Mouse (Mus musculus): ENCODE measurements around the gene Gm36176.
"Not testable (repeated sequence)": the region's sequence is repeated elsewhere in the genome, so short reads cannot be mapped to it uniquely, and the experiment has no call there.

The Gm36176 gene

GRCm38 (mm10) chr10:77846503-77846902, at the start of gene Gm36176:
Gene Gm36176, plus strand, starts transcription at chr10:77846803.
- no peak for DNase-seq (ENCODE audit: low read depth)

DNA sequence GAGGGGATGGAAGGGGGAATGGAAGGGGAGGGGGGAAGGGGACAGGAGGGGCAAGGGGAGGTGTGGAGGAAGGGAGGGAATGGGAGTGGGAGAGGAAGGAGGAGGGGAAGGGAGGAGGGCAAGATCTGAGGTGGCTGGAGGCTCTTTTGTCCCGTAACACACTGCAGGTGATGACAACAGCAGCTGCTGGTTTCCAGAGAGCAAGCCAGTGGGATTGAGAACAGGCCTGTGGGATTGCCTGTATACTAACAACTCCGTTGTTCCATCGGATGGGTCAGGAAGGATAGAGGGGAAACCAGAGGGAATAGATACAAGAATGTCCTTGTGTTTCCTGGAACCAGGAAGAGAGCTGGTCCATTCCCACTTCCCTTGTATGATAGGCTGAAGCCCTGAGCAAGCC, 48.9 kb upstream of the Gm36176 start:
- DNase-seq (ENCODE audit: low read depth) = no peak

DNA sequence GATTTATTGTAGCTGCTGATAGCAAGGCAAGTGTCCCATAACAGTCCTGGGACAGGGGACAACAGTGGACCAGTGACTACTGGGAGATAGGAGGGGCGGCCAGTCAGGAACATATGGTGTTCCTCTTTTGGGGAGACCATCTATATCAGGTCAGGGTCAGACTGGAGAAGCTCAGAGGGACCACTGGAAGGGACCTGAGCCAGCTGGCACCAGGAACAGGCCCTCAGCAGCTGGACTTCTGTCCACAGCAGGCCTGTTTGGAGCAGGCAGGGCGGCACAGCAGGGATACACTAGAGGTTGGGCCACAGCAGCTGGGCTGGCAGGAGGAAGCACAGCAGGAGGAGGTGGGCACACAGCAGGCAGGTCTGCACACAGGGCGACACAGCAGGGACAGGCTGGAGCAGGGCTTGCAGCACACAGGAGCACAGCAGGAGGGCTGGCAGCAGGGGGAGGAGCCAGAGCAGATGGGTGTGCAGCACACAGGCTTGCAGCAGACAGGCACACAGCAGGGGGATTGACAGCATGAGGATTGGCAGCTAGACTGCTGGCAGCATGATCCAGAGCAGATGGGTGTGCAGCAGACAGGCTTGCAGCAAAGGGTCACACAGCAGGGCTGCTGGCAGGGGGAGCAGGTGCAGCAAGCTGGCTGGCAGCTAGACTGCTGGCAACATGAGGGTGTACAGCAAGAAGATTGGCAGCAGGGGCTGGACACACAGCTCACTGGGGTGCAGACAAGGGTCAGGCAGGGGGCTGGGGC, 48.3 kb upstream of the Gm36176 start:
- not testable (repeated sequence) for DNase-seq (ENCODE audit: low read depth)

- DNase-seq (ENCODE audit: low read depth) = no peak
These were observed 47.6 kb upstream of the Gm36176 start, which contains the start of gene Gm19668 for GRCm38 (mm10) chr10:77798921-77799508. Gene Gm19668, minus strand, starts transcription at chr10:77799133.

GRCm38 (mm10) chr10:77804095-77804494, 42.5 kb upstream of the Gm36176 start:
- no peak for DNase-seq (ENCODE audit: low read depth)

- no peak for DNase-seq (ENCODE audit: low read depth)
These were observed 34.9 kb upstream of the Gm36176 start, which contains the start of gene Gm9507 for GRCm38 (mm10) chr10:77811743-77812142. Gene Gm9507, minus strand, starts transcription at chr10:77811843.

GRCm38 (mm10) chr10:77814382-77814781, 32.2 kb upstream of the Gm36176 start, which contains the start of gene Gm2696:
Gene Gm2696, plus strand, starts transcription at chr10:77814682.
- DNase-seq (ENCODE audit: low read depth) = no peak

DNA sequence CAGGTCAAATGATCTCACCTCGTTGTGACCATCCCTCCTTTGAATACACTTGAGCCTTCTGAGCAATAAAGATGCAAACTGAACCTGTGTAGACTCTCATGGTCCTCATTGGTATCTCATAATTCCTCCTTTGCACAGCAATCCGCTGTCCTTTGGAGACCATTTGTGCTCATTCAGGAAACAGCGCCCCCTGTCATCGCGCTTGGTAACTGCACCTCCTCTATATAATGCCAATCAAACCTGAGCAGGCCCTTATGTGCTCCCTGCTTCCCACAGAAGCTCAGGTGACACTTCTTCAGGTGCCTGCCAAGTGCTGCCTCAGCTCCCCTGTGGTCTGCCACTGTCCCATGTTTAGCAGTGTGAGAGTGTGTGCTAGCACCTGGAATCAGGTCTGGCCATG, 31.1 kb upstream of the Gm36176 start:
- no peak for DNase-seq (ENCODE audit: low read depth)

GRCm38 (mm10) chr10:77818523-77818922, 28.1 kb upstream of the Gm36176 start:
- no peak for DNase-seq (ENCODE audit: low read depth)

GRCm38 (mm10) chr10:77819203-77819602, 27.4 kb upstream of the Gm36176 start:
- DNase-seq (ENCODE audit: low read depth) = no peak

- DNase-seq (ENCODE audit: low read depth) = no peak
These were observed 19.7 kb upstream of the Gm36176 start, which contains the start of gene Krtap10-4 for GRCm38 (mm10) chr10:77826951-77827350. Gene Krtap10-4, minus strand, starts transcription at chr10:77827095.

DNA sequence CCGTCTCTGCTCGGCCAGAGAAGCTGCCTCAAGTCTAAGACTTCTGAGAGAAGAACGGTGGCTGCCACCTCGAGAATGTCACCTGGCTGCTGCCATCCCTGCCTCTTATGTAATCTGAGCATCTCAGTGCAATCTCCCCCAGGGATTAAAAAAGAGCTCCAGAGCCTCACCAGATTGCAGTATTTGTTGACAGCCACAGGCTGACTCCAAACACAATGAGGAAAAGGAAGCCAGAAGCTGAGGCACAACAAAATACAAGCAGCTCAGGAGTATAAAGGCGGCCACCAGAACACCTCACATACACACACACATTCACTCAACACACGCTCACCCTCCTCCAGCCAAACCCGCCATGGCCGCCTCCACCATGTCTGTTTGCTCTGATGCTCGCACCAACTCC, 11.0 kb upstream of the Gm36176 start, which contains the start of gene Krtap10-10:
Gene Krtap10-10 (plus strand): TSS at position 301 of the 400 bp plus-strand sequence.
- DNase-seq (ENCODE audit: low read depth) = no peak

GRCm38 (mm10) chr10:77839006-77839405, 7.6 kb upstream of the Gm36176 start:
- no peak for DNase-seq (ENCODE audit: low read depth)

DNA sequence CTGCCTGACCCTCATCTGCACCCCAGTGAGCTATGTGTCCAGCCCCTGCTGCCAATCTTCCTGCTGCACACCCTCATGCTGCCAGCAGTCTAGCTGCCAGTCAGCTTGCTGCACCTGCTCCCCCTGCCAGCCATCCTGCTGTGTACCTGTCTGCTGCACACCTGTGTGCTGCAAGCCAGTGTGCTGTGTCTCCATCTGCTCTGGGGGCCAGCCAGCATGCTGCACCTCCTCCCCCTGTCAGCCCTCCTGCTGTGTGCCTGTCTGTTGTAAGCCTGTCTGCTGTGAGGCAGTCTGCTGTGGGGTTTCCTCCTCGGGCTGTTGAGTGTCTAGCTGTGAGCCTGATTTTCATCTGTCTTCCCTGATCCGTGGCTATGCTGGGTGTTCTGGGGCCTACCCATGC, 358 bp downstream of the Gm36176 start:
- no peak for DNase-seq (ENCODE audit: low read depth)

DNA sequence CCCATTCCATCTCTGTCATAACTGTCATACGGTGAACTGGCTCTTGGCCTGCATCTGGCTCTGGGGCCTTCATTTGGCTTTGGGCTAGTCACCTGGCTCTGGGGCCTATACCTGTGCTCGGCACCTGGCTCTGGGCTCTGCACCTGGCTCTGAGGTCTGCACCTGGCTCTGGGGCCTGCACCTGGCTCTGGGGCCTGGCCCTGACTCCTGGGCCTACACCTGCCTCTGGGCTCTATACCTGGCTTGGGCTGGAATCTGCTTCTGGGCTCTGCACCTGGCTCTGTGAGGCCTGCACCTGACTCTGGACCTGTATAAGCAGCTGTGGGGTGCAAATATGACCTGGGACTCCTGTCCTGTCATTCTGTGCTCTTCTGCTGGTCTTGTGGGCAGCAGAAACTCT, 935 bp downstream of the Gm36176 start:
- no peak for DNase-seq (ENCODE audit: low read depth)

DNA sequence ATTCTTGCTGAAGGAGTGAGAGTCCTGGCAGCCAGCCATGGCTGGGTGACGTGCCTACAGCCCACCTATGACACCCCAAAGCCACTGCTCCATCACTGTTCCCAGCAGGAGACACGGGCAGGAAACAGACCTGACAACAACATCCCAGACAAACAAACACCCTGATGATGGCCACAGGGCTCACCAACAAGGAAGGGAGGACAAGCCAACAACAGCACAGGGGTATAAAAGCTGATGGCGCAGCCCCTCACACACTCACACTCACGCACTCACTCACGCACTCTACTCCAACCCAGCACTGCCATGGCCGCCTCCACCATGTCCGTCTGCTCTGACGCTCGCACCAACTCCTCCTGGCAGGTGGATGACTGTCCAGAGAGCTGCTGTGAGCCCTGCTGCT, 6.0 kb downstream of the Gm36176 start, which contains the start of gene Gm10318:
Gene Gm10318 (plus strand): TSS at position 301 of the 400 bp plus-strand sequence.
- DNase-seq (ENCODE audit: low read depth) = no peak

GRCm38 (mm10) chr10:77861675-77862074, 15.1 kb downstream of the Gm36176 start, which contains the start of gene Gm3285:
Gene Gm3285, plus strand, starts transcription at chr10:77861975.
- no peak for DNase-seq (ENCODE audit: low read depth)

GRCm38 (mm10) chr10:77864067-77864761, 17.6 kb downstream of the Gm36176 start:
- no peak for DNase-seq (ENCODE audit: low read depth)

DNA sequence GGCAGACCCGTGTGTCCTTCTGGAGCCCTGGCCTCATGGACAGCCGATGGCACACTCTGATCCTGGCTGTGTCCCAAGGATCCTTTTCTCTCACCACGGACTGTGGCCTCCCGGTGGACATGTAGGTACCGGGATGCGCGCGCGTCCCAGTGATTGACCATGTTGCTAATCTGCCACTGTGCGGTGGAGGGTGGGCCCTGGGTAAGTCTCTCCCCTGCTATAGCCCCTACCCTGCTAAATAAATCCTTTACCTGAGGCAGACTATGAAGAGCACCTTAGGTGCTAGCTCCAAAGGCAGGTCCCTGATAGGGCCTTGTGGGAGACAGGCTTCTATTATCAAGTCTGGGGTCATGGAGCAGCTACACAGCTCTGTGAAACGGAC, 18.1 kb downstream of the Gm36176 start:
- no peak for DNase-seq (ENCODE audit: low read depth)

DNA sequence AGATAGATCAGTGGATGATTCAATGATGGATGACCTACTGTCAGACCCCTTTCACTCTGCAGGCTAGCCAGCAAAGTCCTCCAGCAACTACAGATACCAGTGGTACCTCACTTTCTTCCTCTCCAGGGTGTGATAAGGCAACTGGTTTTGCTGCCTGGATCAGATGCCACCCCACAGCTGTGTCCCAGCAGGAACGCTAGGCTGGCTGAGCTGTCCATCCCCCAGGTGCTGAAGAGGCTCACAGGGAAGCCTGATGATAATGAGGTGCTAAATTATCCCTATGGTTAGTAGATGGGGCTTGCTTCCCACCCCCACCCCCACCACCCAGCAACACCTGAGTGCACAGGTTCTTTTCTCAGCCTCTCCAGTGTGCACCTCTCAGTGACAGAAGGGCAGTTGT, 20.9 kb downstream of the Gm36176 start:
- no peak for DNase-seq (ENCODE audit: low read depth)

- no peak for DNase-seq (ENCODE audit: low read depth)
These were observed 23.0 kb downstream of the Gm36176 start for GRCm38 (mm10) chr10:77869651-77870050.

DNA sequence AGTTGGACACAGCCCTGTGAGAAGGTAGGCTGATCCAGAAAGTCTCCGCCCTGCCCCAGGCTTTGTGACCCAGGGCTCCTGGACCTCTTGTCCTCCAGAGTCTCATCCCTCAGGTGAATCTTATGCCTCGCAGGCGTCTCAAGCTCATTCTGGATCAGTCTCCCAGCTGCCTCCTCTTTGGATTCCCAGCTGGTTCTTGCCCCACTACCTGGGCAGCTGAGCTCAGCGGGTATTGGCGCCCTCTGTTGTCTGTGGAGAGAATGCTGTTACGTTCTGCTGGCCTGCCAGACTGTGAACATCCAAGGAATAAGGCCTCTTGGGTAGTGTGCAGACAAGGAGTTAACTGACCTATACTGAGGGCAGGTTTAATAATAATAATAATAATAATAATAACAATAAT, 32.4 kb downstream of the Gm36176 start:
- DNase-seq (ENCODE audit: low read depth) = no peak

DNA sequence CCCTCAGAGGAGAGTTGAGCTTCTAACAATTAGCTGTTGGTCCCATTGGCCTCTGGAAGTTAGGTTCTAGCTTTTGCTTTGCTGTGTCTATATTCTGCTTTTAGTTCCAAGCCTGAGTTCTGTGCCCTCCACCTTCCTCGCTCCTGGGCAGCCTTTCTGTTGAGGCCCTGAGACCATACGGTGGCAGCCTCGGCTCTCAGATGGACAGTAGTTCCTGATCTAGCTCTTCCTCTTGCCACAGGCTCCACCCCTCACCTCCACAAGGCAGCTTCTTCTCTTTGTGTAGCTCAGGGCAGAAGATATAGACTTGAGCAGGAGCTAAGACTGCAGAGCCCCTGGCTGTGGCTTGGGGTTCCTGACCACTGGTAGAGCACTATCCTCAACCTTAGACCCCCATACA, 33.7 kb downstream of the Gm36176 start:
- DNase-seq (ENCODE audit: low read depth) = no peak

Measured in fibroblast of lung, adult 2 months (primary cell).